Mouse (Mus musculus) kidney, embryonic 15.5 days (tissue): ENCODE measurements around the gene Tmprss11f. TPM values are rescaled to one million over a fixed set of nuclear protein-coding genes. Genes with fewer than 3 reads are reported as not detected.

Source experiments
- ATAC-seq: fragments of 200-750 bp; cut with Nextera tagmentation; replicated peaks from 2 replicates; pipeline ENCODE4 v1.8.0; 2017; ENCODE audit warnings: moderate TSS enrichment; ENCODE audit not compliant: low FRiP score
- H3K27ac ChIP-seq: fragments of 300-500 bp; sonication (generic); 2 replicates; pipeline ENCODE4 v1.5.1; 2015; ENCODE audit warnings: mild to moderate bottlenecking, inconsistent platforms
- H3K27me3 ChIP-seq: fragments of 300-500 bp; sonication (generic); 2 replicates; pipeline ENCODE4 v1.6.1; 2015; ENCODE audit warnings: inconsistent platforms
- H3K36me3 ChIP-seq: fragments of 300-500 bp; sonication (generic); 2 replicates; pipeline ENCODE4 v1.6.1; 2015; ENCODE audit warnings: inconsistent platforms
- H3K4me1 ChIP-seq: fragments of 300-500 bp; sonication (generic); 2 replicates; pipeline ENCODE4 v1.6.1; 2015; ENCODE audit warnings: inconsistent platforms
- H3K4me2 ChIP-seq: fragments of 300-500 bp; sonication (generic); 2 replicates; pipeline ENCODE4 v1.6.1; 2015; ENCODE audit warnings: moderate library complexity, mild to moderate bottlenecking, inconsistent platforms
- H3K4me3 ChIP-seq: fragments of 300-500 bp; sonication (generic); replicated peaks from 2 replicates; pipeline ENCODE4 v1.5.1; 2015; ENCODE audit warnings: mild to moderate bottlenecking, inconsistent platforms
- H3K9ac ChIP-seq: fragments of 300-500 bp; sonication (generic); 2 replicates; pipeline ENCODE4 v1.6.1; 2015; ENCODE audit warnings: mild to moderate bottlenecking, inconsistent platforms
- H3K9me3 ChIP-seq: fragments of 300-500 bp; sonication (generic); replicated peaks from 2 replicates; pipeline ENCODE4 v1.6.1; 2016; ENCODE audit warnings: inconsistent platforms
- WGBS: fragments of 180-500 bp; shearing (Covaris S2); methylation state at CpG from one replicate; pipeline ENCODE4 v1.1.7; 2015; ENCODE audit warnings: mixed read lengths; 5-methylcytosine and 5-hydroxymethylcytosine counted together
- polyA plus RNA-seq: library from polyadenylated mRNA; unstranded; fragments of >200 nt; fragmentation: Nextera tagmentation; extraction: Ambion mirVana; gene quantifications from 2 replicates; pipeline ENCODE4 v1.2.1, GENCODE M21; 2015

Tmprss11f gene
- polyA plus RNA-seq, 1 experiment from 2014 or later, result not detected

GRCm38 (mm10) chr5:86518500-86518899 is 113.7 kb downstream of the Tmprss11f start, which contains the start of gene Tmprss11g:
Gene Tmprss11g, minus strand, starts transcription at chr5:86518600.
- Histone ChIP-seq H3K9me3 (no peaks in the 10 kb centered on the region), H3K27me3 (no peaks in the 10 kb centered on the region), H3K27ac (no peak within 1 kb of the TSS), H3K9ac (no peak within 1 kb of the TSS), H3K4me3 (no peak within 1 kb of the TSS), H3K4me2 (no peak within 1 kb of the TSS), H3K4me1 (no peaks in the 10 kb centered on the region), H3K36me3 (no peaks in the 10 kb centered on the region)
- no peak for ATAC-seq
- WGBS, result 71% methylated on average over 9 of the region's 9 CpGs

DNA sequence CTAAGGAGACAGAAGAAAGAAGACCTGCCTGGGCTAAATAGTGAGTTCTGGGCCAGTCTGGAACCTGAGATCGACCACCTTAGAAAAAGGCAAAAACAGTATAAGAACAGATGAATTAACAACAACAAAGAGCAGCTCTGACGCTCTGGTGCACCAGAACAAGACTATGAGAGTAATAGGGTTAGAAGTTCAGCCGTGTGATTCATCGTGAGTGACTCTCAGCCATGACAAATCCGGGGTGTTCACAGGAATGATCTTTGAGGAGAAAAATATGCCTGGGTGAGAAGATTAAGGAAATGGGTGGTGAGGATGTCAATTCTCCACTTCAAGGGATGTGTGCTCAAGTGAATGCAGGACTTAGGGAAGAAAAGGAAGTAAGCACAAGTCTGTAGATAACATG is 120.7 kb downstream of the Tmprss11f start:
- 78% methylated on average over 5 of the region's 5 CpGs for WGBS
- no peaks in the 10 kb centered on the region for H3K9me3 ChIP-seq
- ATAC-seq, result no peak

DNA sequence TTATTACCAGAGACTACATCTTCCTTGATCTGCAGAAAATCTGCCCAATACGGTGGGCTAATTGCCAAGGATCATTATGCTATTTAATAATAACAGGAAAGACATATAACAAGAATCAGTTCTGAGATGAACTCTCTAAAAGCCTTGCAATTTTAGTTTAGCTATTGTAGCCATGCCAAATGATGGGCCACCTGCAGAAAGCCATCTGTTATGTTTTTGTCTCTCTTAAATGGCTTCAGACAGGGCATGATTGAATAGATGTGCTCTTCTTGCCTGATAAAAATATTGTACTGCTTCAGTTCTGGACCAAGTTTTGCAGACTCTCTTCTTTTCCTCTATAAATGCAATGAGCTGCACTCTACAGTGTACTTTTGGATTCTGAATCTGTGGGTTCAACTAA is 138.8 kb downstream of the Tmprss11f start:
- no peak for ATAC-seq
- Histone ChIP-seq H3K9ac (no peak overlapping the region), H3K36me3 (no peaks in the 10 kb centered on the region), H3K9me3 (no peaks in the 10 kb centered on the region), H3K4me2 (no peak overlapping the region), H3K4me3 (no peak overlapping the region), H3K4me1 (no peaks in the 10 kb centered on the region), H3K27me3 (no peaks in the 10 kb centered on the region), H3K27ac (no peak overlapping the region)
- WGBS, result 79% methylated on average over 1 of the region's 1 CpGs

More for the DNA sequence above, 120.7 kb downstream of the Tmprss11f start:
- Histone ChIP-seq H3K4me1 (no peaks in the 10 kb centered on the region), H3K27ac (no peak overlapping the region), H3K9ac (no peak overlapping the region), H3K4me3 (no peak overlapping the region), H3K36me3 (no peaks in the 10 kb centered on the region), H3K27me3 (no peaks in the 10 kb centered on the region), H3K4me2 (no peak overlapping the region)

DNA sequence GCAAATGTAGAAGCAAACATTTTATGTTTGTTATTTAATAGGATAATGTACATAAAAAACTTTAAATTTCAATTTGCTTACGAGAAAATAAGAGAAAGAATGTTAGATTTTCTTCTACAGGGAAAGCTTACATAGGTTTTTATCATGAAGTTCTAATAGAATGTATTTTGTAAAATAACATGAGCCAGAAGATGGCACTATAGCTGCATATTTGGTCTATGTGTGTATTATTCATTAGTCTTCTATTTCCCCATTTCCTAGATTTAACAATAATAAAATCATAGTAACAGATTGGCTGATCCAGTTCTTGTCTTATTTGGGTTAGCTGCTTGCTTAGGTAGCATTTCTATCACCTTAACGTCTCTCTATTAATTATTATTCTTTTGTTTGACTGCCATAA is 149.7 kb downstream of the Tmprss11f start:
- Histone ChIP-seq H3K4me2 (no peak overlapping the region), H3K4me1 (no peaks in the 10 kb centered on the region), H3K27ac (no peak overlapping the region), H3K36me3 (no peaks in the 10 kb centered on the region), H3K27me3 (no peaks in the 10 kb centered on the region), H3K9ac (no peak overlapping the region), H3K4me3 (no peak overlapping the region), H3K9me3 (no peaks in the 10 kb centered on the region)
- no peak for ATAC-seq
- 71% methylated on average over 2 of the region's 2 CpGs for WGBS

- Histone ChIP-seq H3K4me1 (no peaks in the 10 kb centered on the region), H3K36me3 (no peaks in the 10 kb centered on the region), H3K27me3 (no peaks in the 10 kb centered on the region), H3K27ac (no peak overlapping the region), H3K4me2 (no peak overlapping the region), H3K4me3 (no peak overlapping the region), H3K9me3 (no peaks in the 10 kb centered on the region), H3K9ac (no peak overlapping the region)
- no peak for ATAC-seq
- 90% methylated on average over 1 of the region's 1 CpGs for WGBS
These were observed 150.2 kb downstream of the Tmprss11f start for GRCm38 (mm10) chr5:86482031-86482430.

DNA sequence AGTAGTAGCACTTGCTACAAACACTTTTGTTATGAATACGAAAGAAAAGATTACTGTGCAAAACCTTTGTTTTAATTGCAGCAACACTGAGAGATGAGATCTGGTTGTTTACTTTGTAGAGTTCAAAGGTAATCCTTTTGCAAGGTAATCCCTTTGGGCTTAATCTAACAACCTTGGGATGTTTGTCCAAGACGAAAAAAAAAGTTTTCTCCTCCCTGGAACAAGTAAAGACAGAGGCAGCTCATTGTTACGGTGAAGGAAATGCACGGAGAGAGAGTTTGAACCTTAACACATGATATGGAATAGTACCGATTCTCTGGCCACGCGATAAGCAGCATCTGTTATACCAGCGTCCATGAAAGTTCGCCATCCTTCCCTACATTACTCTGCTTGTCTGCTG is 158.4 kb downstream of the Tmprss11f start:
- Histone ChIP-seq H3K36me3 (no peaks in the 10 kb centered on the region), H3K9ac (no peak overlapping the region), H3K27ac (no peak overlapping the region), H3K27me3 (no peaks in the 10 kb centered on the region), H3K4me3 (no peak overlapping the region), H3K4me2 (no peak overlapping the region), H3K9me3 (no peaks in the 10 kb centered on the region), H3K4me1 (no peaks in the 10 kb centered on the region)
- no peak for ATAC-seq
- 77% methylated on average over 9 of the region's 9 CpGs for WGBS

Other genes starting within 250 kb of the Tmprss11f start
- 0.05 TPM in 1 of 2 replicates, not detected in the other for gene Tmprss11a, start 163.4 kb downstream of the Tmprss11f start, polyA plus RNA-seq
- gene Tmprss11g, start 113.8 kb downstream of the Tmprss11f start, polyA plus RNA-seq, result not detected in 2 replicates
- gene Tmprss11b, start 43.9 kb upstream of the Tmprss11f start, polyA plus RNA-seq, result not detected in 2 replicates
- gene Tmprss11e, start 113.4 kb upstream of the Tmprss11f start, polyA plus RNA-seq, result not detected in 2 replicates
- 40.3 and 40.7 TPM in 2 replicates for gene Ythdc1, start 171.8 kb upstream of the Tmprss11f start, polyA plus RNA-seq